Mouse (Mus musculus) lung, postnatal 0 days (tissue): ENCODE data around the gene Alkbh2.

ENCODE experiments used
- CTCF ChIP-seq: IDR thresholded peaks from 2 replicates; pipeline ENCODE4 v1.5.1; 2016; ENCODE audit warnings: antibody characterized with exemption, mild to moderate bottlenecking
- EP300 ChIP-seq: IDR thresholded peaks from 2 replicates; pipeline ENCODE4 v1.6.1; 2016; ENCODE audit warnings: antibody characterized with exemption, mild to moderate bottlenecking, control low read depth

- TF ChIP-seq CTCF (no peak), EP300 (no peak)
Measured at GRCm38 (mm10) chr5:114155168-114155933, 27.3 kb upstream of the Alkbh2 start.
